Mouse (Mus musculus) liver, embryonic 14.5 days (tissue): Measurements from ENCODE around the gene Poll.
A peak's percentile ranks its signal among the peaks of the same experiment; 100 is the strongest.

ENCODE experiments used
- CTCF ChIP-seq: IDR thresholded peaks from 2 replicates; pipeline ENCODE4 v1.5.1; 2016; ENCODE audit warnings: antibody characterized with exemption, low read depth, control low read depth
- EP300 ChIP-seq: IDR thresholded peaks from 2 replicates; pipeline ENCODE4 v1.6.1; 2016; ENCODE audit warnings: antibody characterized with exemption, low read depth

DNA sequence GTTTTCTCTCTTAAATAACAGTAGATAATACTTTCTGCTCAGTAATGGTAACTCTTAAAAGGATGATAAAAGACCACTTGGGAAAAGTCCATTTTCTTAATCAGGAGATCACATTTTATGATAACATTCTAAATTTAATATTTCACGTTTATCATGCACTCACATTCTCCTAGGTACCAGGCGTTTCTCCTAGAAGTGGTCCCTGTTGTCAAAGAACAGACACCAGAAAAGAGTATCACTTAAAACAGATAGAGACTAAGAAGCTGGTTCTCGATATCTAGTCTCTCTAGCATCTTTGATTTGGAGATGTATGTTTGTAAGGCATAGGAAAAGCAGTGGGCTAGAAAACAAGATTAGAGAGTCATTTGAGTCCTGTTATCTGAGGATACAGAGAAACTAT is 49.7 kb downstream of the Poll start:
- TF ChIP-seq CTCF (no peak), EP300 (peak; percentile 41)
